30 mouse cellular contexts compared by ENCODE assay signal in genomic region chr11:31105364-31105763, GRCm38 (mm10).
"Had no signal": no experiment of that assay in that cellular context is flagged by ENCODE, and none has a peak within 500 bp of the region (broad histone marks: within the 10 kb centered on the region; RNA-seq: fewer than 3 reads in every experiment).

No protein-coding gene starts in this region.

- H3K27ac ChIP-seq: heart, embryonic 13.5 days; heart, embryonic 15.5 days; hindbrain, embryonic 10.5 days; hindbrain, embryonic 12.5 days; hindbrain, embryonic 13.5 days; hindbrain, embryonic 14.5 days; hindbrain, embryonic 15.5 days; hindbrain, postnatal 0 days; intestine, embryonic 15.5 days; kidney, embryonic 15.5 days; kidney, postnatal 0 days; layer of hippocampus, adult 2 months; left cerebral cortex, adult 2 months had no signal

- H3K4me3 ChIP-seq: heart, embryonic 12.5 days; heart, embryonic 13.5 days; heart, embryonic 15.5 days; hindbrain, embryonic 10.5 days; hindbrain, embryonic 12.5 days; hindbrain, embryonic 13.5 days; hindbrain, embryonic 15.5 days; intestine, embryonic 15.5 days; kidney, embryonic 15.5 days; layer of hippocampus, adult 2 months; left cerebral cortex, adult 2 months had no signal

- H3K36me3 ChIP-seq: heart, embryonic 15.5 days; hindbrain, embryonic 10.5 days; hindbrain, embryonic 12.5 days; hindbrain, embryonic 13.5 days; hindbrain, embryonic 15.5 days; intestine, embryonic 15.5 days had no signal

- H3K4me1 ChIP-seq: heart, embryonic 12.5 days; heart, embryonic 13.5 days; heart, embryonic 15.5 days; hindbrain, embryonic 10.5 days; hindbrain, embryonic 12.5 days; hindbrain, embryonic 13.5 days; hindbrain, embryonic 15.5 days; intestine, embryonic 15.5 days; kidney, embryonic 15.5 days had no signal

- H3K9ac ChIP-seq: heart, embryonic 12.5 days; heart, embryonic 13.5 days; heart, embryonic 15.5 days; hindbrain, embryonic 12.5 days; hindbrain, embryonic 13.5 days; hindbrain, embryonic 14.5 days; hindbrain, embryonic 15.5 days; intestine, embryonic 15.5 days; kidney, embryonic 15.5 days had no signal

- H3K9me3 ChIP-seq: heart, embryonic 12.5 days; heart, embryonic 13.5 days; heart, embryonic 15.5 days; hindbrain, embryonic 10.5 days; hindbrain, embryonic 12.5 days; hindbrain, embryonic 13.5 days; hindbrain, embryonic 15.5 days; intestine, embryonic 15.5 days; kidney, embryonic 15.5 days had no signal

- H3K27me3 ChIP-seq: heart, embryonic 12.5 days; heart, embryonic 13.5 days; heart, embryonic 15.5 days; hindbrain, embryonic 12.5 days; hindbrain, embryonic 13.5 days; hindbrain, embryonic 15.5 days; intestine, embryonic 15.5 days; kidney, embryonic 15.5 days had no signal

- DNase-seq: heart, postnatal 10 days; heart, postnatal 14 days; heart, postnatal 36 days; heart, postnatal 4 days; kidney, adult 11 months; kidney, adult 18-20 months; kidney, adult 2 months; kidney, adult 8-10 months; kidney, adult 9 months; kidney, postnatal 10 days; kidney, postnatal 14 days; kidney, postnatal 25 days; kidney, postnatal 36 days; kidney, postnatal 4 days; layer of hippocampus, adult 9-11 months; layer of hippocampus, postnatal 36 days had no signal
